Mouse (Mus musculus): Measurements from ENCODE around the gene Nfs1. TPM values are rescaled to one million over a fixed set of nuclear protein-coding genes. Genes with fewer than 3 reads are reported as not detected.
A peak's percentile ranks its signal among the peaks of the same experiment; 100 is the strongest.

The Nfs1 gene
- 28.1 to 50.8 TPM (median 31.0 TPM) in 3 replicates for total RNA-seq (2017)

- ATAC-seq (replicated peaks; ENCODE audit: insufficient number of reproducible peaks, low FRiP score, low TSS enrichment, poor library complexity, severe bottlenecking) = peak; percentile 91
These were observed at the start of gene Nfs1, which contains the start of gene Romo1 for GRCm38 (mm10) chr2:156143953-156144724. TSS of gene Nfs1 (minus strand) at chr2:156144186. TSS of gene Romo1 (plus strand) at chr2:156144039.

DNA sequence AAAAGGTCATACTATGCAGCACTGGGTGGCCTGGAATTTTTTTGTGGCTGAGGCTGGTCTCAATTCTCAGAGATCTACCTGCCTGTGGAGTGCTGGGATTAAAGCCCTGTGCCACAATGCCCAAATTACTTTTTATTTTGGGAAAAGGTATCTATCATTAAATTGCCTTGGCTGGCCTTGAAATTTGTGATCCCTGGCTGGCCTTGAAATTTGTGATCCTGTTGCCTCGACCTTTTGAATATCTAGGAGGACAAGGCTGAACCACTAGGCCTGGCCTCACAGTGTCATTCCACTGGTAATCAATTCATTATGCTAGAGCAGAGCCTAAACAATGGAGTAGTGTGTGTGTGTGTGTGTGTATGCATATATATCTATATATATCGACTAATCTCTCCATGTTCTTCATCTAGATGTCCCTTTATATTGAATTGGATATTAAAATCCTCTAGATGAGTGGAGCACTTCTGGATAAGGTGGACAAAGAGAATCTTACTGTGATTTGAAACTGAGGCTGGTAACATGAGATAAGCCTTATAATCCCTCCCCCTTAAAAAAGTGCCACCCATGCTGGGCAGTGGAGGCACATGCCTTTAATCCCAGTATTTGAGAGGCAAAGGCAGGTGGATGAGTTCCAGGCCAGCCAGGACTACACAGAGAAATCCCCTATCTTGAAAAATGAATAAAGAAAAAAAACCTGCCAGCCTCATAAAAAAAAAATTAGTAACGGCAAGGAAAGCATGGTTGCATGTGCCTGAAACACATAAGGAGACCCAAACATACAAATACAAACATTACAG, 49.3 kb upstream of the Nfs1 start:
- no peak for ATAC-seq (replicated peaks; ENCODE audit: insufficient number of reproducible peaks, low FRiP score, low TSS enrichment, poor library complexity, severe bottlenecking)

DNA sequence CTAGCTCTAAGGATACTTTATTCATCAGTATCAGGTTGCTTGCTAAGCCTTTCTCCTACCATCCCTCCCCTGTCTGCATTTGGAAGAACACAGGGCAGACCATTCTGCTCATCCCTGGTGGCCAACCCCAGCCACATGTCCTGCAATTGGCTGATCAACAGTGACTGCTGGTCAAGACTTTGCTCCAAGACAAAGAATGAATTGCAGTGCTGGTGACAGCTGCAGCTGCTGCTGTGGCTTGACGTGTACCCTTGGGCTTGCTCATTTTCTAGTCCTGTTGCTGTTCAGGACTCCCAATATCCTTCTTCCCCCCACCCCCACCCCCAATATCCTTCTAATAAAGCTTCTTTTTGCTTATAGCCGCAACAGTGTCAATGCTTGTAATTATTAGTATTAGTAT, 48.1 kb upstream of the Nfs1 start:
- ATAC-seq (replicated peaks; ENCODE audit: insufficient number of reproducible peaks, low FRiP score, low TSS enrichment, poor library complexity, severe bottlenecking) = no peak

DNA sequence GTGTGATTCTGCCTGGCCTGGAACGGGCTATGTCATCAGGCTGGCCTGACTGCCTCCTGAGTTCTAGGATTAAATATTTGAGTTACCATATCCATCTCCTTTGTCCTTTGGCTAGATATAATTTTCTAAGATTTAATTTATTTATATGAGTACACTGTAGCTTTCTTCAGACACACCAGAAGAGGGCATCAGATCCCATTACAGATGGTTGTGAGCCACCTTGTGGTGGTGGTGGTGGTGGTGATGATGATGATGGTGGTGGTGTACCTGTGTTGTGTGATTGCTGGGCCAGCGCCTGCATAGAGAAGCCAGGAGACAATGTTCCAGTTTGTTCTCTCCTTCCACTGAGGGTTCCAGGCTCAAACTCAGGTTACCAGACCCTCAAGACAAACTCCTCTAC, 47.6 kb upstream of the Nfs1 start:
- ATAC-seq (replicated peaks; ENCODE audit: insufficient number of reproducible peaks, low FRiP score, low TSS enrichment, poor library complexity, severe bottlenecking) = no peak

GRCm38 (mm10) chr2:156190004-156190896, 46.3 kb upstream of the Nfs1 start:
- peak; percentile 81 for ATAC-seq (replicated peaks; ENCODE audit: insufficient number of reproducible peaks, low FRiP score, low TSS enrichment, poor library complexity, severe bottlenecking)

GRCm38 (mm10) chr2:156189241-156189640, 45.3 kb upstream of the Nfs1 start:
- 0 out of 2 replicates have a peak, but pooled peaks have one; percentile 6 for ATAC-seq (replicated peaks; ENCODE audit: insufficient number of reproducible peaks, low FRiP score, low TSS enrichment, poor library complexity, severe bottlenecking)

DNA sequence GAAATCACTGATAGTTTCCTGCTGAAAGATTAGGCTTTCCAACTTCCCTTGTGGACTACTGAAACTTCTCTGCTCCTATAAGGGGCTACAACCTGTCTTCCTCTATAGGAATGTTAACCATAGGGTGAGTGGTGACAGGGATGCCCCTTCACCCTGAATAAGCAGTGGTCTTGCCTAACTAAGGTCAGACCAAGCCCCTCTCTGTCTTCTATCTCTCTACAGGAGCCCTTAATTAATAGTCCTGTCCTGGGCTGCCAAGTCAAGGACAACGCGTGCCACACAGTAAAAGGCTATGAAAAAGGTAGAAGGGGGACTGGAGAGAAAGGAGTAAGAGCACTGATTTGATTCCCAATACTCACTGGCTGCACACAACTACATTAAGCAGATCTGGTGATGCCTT, 37.6 kb upstream of the Nfs1 start:
- ATAC-seq (replicated peaks; ENCODE audit: insufficient number of reproducible peaks, low FRiP score, low TSS enrichment, poor library complexity, severe bottlenecking) = no peak

DNA sequence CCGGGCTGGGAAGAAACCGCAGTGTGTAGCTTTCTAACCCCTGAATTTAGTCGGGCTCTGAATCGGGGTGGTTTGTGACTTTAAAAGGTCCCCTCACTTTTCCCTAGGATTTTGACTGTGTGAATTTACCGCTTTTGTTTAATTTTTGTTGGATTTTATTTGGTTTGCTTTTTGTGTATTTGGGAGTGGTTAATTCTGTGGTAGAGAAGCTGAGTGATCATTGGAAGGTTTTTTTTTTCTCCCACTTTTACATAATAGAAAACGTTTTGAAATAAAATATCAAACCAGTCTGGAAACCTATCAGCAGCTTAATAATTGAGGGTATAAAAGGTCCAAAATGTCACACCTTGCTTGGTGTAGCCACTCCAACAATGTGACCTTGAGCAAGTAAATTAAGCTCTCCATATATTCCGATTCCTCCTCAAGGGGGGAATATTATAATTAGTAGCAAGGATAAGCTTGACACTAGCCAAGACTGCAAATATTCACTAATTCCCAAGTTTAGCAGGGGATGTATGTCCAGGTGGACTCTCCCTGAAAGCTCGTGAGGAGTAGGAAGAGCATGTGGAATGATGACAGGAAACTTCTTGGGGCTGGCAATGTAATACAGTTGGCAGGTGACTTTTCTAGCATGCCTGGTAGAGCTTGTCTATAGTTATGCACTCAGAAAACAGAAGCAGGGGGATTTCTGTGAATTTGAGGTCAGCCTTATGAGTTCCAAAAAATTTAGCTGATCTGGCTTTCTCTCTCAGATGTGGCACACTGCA, 37.0 kb upstream of the Nfs1 start:
- no peak; the same call in 1 of the 2 replicates for ATAC-seq (replicated peaks; ENCODE audit: insufficient number of reproducible peaks, low FRiP score, low TSS enrichment, poor library complexity, severe bottlenecking)

DNA sequence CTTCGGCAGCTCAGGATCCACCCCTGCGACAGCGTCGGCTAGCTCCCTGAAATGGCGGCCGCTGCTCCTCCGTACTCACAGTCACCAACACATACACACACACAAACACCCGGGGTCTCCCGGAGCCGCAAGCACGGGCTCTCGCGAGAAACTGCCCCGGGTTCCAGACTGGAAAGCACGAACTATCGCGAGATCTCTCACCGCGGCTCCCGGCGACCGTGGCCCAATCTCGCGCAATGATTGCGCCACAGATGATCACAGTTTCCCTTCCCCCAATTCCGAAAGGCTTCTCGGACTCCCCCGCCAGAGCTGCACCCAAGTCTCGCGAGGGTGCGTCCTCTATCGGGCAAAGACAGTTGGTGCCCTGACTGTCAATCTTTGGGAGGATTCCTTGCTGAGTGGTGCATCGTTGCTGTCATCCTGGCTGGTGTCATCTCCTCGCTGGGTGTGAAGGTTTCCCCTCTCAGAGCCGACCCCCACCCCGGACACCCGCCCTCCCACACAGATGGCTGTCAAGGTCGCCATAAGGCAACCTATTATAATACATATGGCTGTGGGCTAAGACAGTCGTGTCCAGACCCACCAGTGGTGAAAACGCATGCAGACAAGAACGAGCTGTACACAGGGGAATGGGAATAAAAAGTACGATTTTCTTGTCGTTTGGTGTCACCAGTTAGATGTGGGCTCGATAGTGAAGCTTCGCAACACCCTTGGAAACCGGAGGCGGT, 36.3 kb upstream of the Nfs1 start, which contains the start of gene Rbm39:
Rbm39 (minus strand) TSS at position 145 of the 728 bp plus-strand sequence.
- peak; percentile 93 for ATAC-seq (replicated peaks; ENCODE audit: insufficient number of reproducible peaks, low FRiP score, low TSS enrichment, poor library complexity, severe bottlenecking)

DNA sequence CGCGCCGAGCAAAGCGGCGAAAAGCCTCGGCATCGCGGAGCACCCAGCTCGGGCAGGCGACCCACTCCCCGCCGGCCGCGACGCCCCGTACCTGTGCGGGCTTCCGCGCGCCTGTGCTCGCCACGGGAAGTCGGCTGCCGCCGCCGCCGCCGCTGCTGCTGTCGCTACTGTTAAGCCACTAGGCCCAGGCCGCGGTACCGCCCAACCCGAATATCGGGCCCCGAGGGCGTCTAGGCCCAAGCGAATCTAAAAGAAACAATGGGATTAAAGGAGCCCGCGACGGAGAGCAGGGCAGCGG, 35.8 kb upstream of the Nfs1 start:
- no peak for ATAC-seq (replicated peaks; ENCODE audit: insufficient number of reproducible peaks, low FRiP score, low TSS enrichment, poor library complexity, severe bottlenecking)

DNA sequence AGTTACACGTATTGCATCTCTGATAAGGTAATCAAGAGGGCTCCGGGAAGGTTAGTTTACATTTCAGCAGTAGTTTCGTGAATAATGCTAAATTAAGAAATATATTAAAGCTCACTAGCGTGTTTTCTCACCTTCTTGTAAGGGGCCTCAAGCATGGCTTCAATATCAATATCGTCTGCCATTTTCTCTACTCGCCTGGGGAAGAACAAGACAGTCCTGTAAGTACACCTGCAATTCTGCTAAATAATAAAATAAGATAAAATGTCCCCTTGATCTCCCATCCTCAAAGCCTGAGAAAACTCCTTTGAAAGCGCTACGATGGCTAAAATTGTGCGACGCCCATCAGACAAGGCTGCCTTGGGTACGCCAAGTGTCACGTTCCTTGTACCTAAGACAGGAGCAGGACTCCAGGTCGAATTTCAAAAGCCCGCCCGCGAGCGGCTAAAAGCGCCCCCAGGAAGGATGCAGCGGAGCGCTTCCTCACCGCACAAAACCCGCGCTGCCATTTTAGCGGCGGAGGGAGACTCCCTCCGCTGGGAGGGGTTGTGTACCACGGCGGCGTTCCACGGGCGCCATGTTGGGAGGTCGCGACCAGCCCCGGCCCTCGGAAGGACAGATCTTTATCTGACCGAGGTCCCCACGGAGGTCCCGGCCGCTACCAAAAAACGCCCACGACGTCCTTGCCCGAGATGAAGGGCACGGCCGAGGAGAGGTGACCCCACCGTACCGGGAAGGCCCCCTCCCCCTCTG, 35.2 kb upstream of the Nfs1 start:
- peak; percentile 63 for ATAC-seq (replicated peaks; ENCODE audit: insufficient number of reproducible peaks, low FRiP score, low TSS enrichment, poor library complexity, severe bottlenecking)

GRCm38 (mm10) chr2:156177651-156178050, 33.7 kb upstream of the Nfs1 start:
- no peak for ATAC-seq (replicated peaks; ENCODE audit: insufficient number of reproducible peaks, low FRiP score, low TSS enrichment, poor library complexity, severe bottlenecking)

- no peak for ATAC-seq (replicated peaks; ENCODE audit: insufficient number of reproducible peaks, low FRiP score, low TSS enrichment, poor library complexity, severe bottlenecking)
These were observed 33.1 kb upstream of the Nfs1 start for GRCm38 (mm10) chr2:156177079-156177478.

GRCm38 (mm10) chr2:156166557-156166956, 22.6 kb upstream of the Nfs1 start:
- no peak for ATAC-seq (replicated peaks; ENCODE audit: insufficient number of reproducible peaks, low FRiP score, low TSS enrichment, poor library complexity, severe bottlenecking)

DNA sequence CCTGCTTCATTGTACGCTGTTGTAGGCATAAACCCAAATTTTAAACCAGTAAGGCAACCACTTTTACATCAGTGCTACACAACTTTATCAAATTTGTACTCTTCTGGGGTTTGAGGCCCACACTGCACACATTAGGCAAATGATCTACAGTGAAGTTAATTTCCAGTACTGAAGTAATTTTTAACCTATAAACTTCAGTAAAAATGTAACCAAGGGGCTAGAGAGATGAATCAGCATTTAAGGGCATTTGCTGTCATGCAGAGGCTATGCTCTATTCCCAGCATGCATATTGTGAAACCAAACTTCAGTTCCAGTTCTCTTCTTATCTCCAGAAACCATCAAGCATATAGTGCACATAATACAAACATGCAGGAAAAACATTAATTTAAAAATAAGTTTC, 21.5 kb upstream of the Nfs1 start:
- no peak for ATAC-seq (replicated peaks; ENCODE audit: insufficient number of reproducible peaks, low FRiP score, low TSS enrichment, poor library complexity, severe bottlenecking)

DNA sequence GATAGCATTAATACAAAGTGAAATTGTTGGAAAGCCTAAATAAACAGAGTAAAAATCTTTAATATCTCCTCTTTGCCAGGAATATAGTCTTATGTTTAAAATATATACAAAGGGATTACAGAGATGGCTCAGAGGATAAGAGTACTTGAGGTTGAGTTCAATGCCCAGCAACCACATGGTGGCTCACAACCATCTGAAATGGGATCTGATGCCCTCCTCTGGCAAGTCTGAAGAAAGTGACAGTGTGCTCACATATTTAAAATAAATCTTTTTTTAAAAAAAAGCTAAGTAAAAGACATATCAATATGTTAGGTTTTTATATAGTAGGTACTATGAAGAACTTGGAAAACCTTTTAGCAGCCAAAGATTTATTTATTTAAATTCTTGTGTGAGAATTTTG, 7.6 kb upstream of the Nfs1 start:
- no peak for ATAC-seq (replicated peaks; ENCODE audit: insufficient number of reproducible peaks, low FRiP score, low TSS enrichment, poor library complexity, severe bottlenecking)

GRCm38 (mm10) chr2:156147316-156147915, 3.4 kb upstream of the Nfs1 start:
- no peak for ATAC-seq (replicated peaks; ENCODE audit: insufficient number of reproducible peaks, low FRiP score, low TSS enrichment, poor library complexity, severe bottlenecking)

Measured in monocyte, adult 5-6 weeks (primary cell).